Mouse (Mus musculus) lung, adult 2 months (tissue): ENCODE data around the gene Fbxo47. TPM values are rescaled to one million over a fixed set of nuclear protein-coding genes. Genes with fewer than 3 reads are reported as not detected.
"Not testable (repeated sequence)": the region's sequence is repeated elsewhere in the genome, so short reads cannot be mapped to it uniquely, and the experiment has no call there.

Experiments used
- DNase-seq: peaks from one replicate; pipeline ENCODE4 v3.0.0; 2022
- H3K4me1 ChIP-seq: fragments of 200-500 bp; 2 replicates; pipeline ENCODE4 v1.6.1; 2011; ENCODE audit warnings: low read length; ENCODE audit not compliant: control insufficient read depth, insufficient read depth
- H3K4me3 ChIP-seq: fragments of 200-500 bp; replicated peaks from 2 replicates; pipeline ENCODE3; 2011; ENCODE audit warnings: low read depth, mild to moderate bottlenecking, control low read depth, low read length; ENCODE audit errors: extremely low read depth
- CTCF ChIP-seq: fragments of 200-500 bp; IDR thresholded peaks from 2 replicates; pipeline ENCODE4 v1.5.1; 2011; ENCODE audit warnings: mild to moderate bottlenecking, low read length, control low read depth; ENCODE audit not compliant: insufficient read depth
- POLR2A ChIP-seq: fragments of 200-500 bp; IDR thresholded peaks from 2 replicates; pipeline ENCODE4 v1.6.1; 2011; ENCODE audit warnings: low read depth, mild to moderate bottlenecking, control low read depth, low read length, borderline replicate concordance; ENCODE audit errors: extremely low read depth
- WGBS: fragments of 180-500 bp; shearing (Covaris S2); methylation state at CpG from one replicate; pipeline ENCODE4 v1.1.7; 2018; 5-methylcytosine and 5-hydroxymethylcytosine counted together
- polyA plus RNA-seq: library from polyadenylated mRNA; depleted of rRNA; stranded (reverse); fragments of >200 nt; gene quantifications from 2 replicates; pipeline ENCODE4 v1.2.3, GENCODE M21; 2012

Gene Fbxo47
- polyA plus RNA-seq, 1 experiment, result 0.36 TPM

GRCm38 (mm10) chr11:97884601-97885185, 739 bp upstream of the Fbxo47 start:
- H3K4me3 ChIP-seq, result peak overlapping the region; percentile 87
- 21% methylated on average over 7 of the region's 7 CpGs for WGBS
- no peaks in the 10 kb centered on the region for H3K4me1 ChIP-seq
- no peak for DNase-seq
- no peak for TF ChIP-seq POLR2A
- TF ChIP-seq CTCF, result no peak

GRCm38 (mm10) chr11:97883542-97883917, 424 bp downstream of the Fbxo47 start:
- no peaks in the 10 kb centered on the region for H3K4me1 ChIP-seq
- TF ChIP-seq CTCF (no peak), POLR2A (peak; percentile 7; the same call in 1 of the 2 replicates)
- DNase-seq, result peak; percentile 77
- H3K4me3 ChIP-seq, result peak overlapping the region; percentile 81
- 5% methylated on average over 26 of the region's 26 CpGs for WGBS

- WGBS, result 89% methylated on average over 4 of the region's 4 CpGs
- H3K4me3 ChIP-seq, result no peak overlapping the region
These were observed 3.6 kb downstream of the Fbxo47 start for GRCm38 (mm10) chr11:97880362-97880761.

GRCm38 (mm10) chr11:97877341-97877740, 6.6 kb downstream of the Fbxo47 start:
- 72% methylated on average over 2 of the region's 2 CpGs for WGBS
- H3K4me1 ChIP-seq, result no peaks in the 10 kb centered on the region
- H3K4me3 ChIP-seq, result no peak overlapping the region
- TF ChIP-seq POLR2A (no peak), CTCF (no peak)
- DNase-seq, result no peak

More at GRCm38 (mm10) chr11:97880362-97880761, 3.6 kb downstream of the Fbxo47 start:
- TF ChIP-seq CTCF, result no peak
- no peak for TF ChIP-seq POLR2A
- H3K4me1 ChIP-seq, result no peaks in the 10 kb centered on the region
- DNase-seq, result no peak

GRCm38 (mm10) chr11:97874396-97874795, 9.6 kb downstream of the Fbxo47 start:
- no peak for DNase-seq
- WGBS, result 91% methylated on average over 1 of the region's 1 CpGs
- TF ChIP-seq POLR2A, result no peak
- no peak for TF ChIP-seq CTCF
- Histone ChIP-seq H3K4me1 (no peaks in the 10 kb centered on the region), H3K4me3 (no peak overlapping the region)

GRCm38 (mm10) chr11:97872378-97872777, 11.6 kb downstream of the Fbxo47 start:
- H3K4me1 ChIP-seq, H3K4me3 ChIP-seq, DNase-seq: not testable (repeated sequence)
- 82% methylated on average over 5 of the region's 5 CpGs for WGBS

GRCm38 (mm10) chr11:97867591-97867990, 16.4 kb downstream of the Fbxo47 start:
- no peaks in the 10 kb centered on the region for H3K4me1 ChIP-seq
- H3K4me3 ChIP-seq, result no peak overlapping the region
- TF ChIP-seq CTCF, result no peak
- 88% methylated on average over 3 of the region's 3 CpGs for WGBS
- DNase-seq, result no peak

GRCm38 (mm10) chr11:97866091-97866888, 17.7 kb downstream of the Fbxo47 start:
- no peak overlapping the region for H3K4me3 ChIP-seq
- 85% methylated on average over 3 of the region's 3 CpGs for WGBS
- no peaks in the 10 kb centered on the region for H3K4me1 ChIP-seq
- no peak for DNase-seq
- no peak for TF ChIP-seq POLR2A

GRCm38 (mm10) chr11:97865421-97865820, 18.5 kb downstream of the Fbxo47 start:
- no peak overlapping the region for H3K4me3 ChIP-seq
- TF ChIP-seq POLR2A (no peak), CTCF (no peak)
- WGBS, result 91% methylated on average over 5 of the region's 5 CpGs
- no peak for DNase-seq
- no peaks in the 10 kb centered on the region for H3K4me1 ChIP-seq

- H3K4me3 ChIP-seq, result no peak overlapping the region
- no peaks in the 10 kb centered on the region for H3K4me1 ChIP-seq
- no peak for DNase-seq
- 55% methylated on average over 2 of the region's 2 CpGs for WGBS
- TF ChIP-seq CTCF (no peak), POLR2A (no peak)
These were observed 21.8 kb downstream of the Fbxo47 start for GRCm38 (mm10) chr11:97862148-97862547.
